Mouse (Mus musculus) kidney, postnatal 14 days (tissue): ENCODE measurements at regions not wholly inside any gene's neighbourhood (a gene's known extent, or its start where the extent isn't known, plus 50 kb on each side); places are given as distances from the start of the nearest gene placed in this dataset.

Experiments
- DNase-seq: peaks from one replicate; pipeline ENCODE4 v3.0.0; 2022; ENCODE audit warnings: mixed read lengths

GRCm38 (mm10) chr13:86494721-86495120 is 448.0 kb upstream of the Cox7c start:
- DNase-seq, result no peak

- DNase-seq, result no peak
These were observed 422.0 kb upstream of the Cox7c start for GRCm38 (mm10) chr13:86468752-86469151.

- DNase-seq, result no peak
These were observed 375.9 kb upstream of the Cox7c start for GRCm38 (mm10) chr13:86422646-86423045.

GRCm38 (mm10) chr13:86381363-86381762 is 334.7 kb upstream of the Cox7c start:
- DNase-seq, result no peak

- DNase-seq, result peak; percentile 1
These were observed 332.5 kb upstream of the Cox7c start for GRCm38 (mm10) chr13:86379168-86379567.

GRCm38 (mm10) chr13:86375836-86376235 is 329.1 kb upstream of the Cox7c start:
- no peak for DNase-seq

- DNase-seq, result no peak
These were observed 299.2 kb upstream of the Cox7c start for GRCm38 (mm10) chr13:86345931-86346330.

GRCm38 (mm10) chr13:86344922-86345694 is 298.4 kb upstream of the Cox7c start:
- no peak for DNase-seq

- no peak for DNase-seq
These were observed 289.8 kb upstream of the Cox7c start for GRCm38 (mm10) chr13:86336471-86336870.
